Mouse (Mus musculus) midbrain, postnatal 0 days (tissue): ENCODE measurements at regions not wholly inside any gene's neighbourhood (a gene's known extent, or its start where the extent isn't known, plus 50 kb on each side); places are given as distances from the start of the nearest gene placed in this dataset.

ENCODE experiments used
- ATAC-seq: fragments of 200-750 bp; cut with Nextera tagmentation; 2 replicates; pipeline ENCODE4 v1.8.0; 2017; ENCODE audit warnings: moderate number of reproducible peaks, mild to moderate bottlenecking, moderate TSS enrichment, moderate library complexity; ENCODE audit not compliant: low FRiP score
- DNase-seq: peaks from one replicate; pipeline ENCODE4 v3.0.0-alpha.2; 2015; ENCODE audit warnings: low spot score
- H3K27ac ChIP-seq: fragments of 300-500 bp; sonication (generic); 2 replicates; pipeline ENCODE4 v1.5.1; 2014; ENCODE audit warnings: low read depth, mild to moderate bottlenecking, low read length, mixed read lengths
- H3K27me3 ChIP-seq: fragments of 300-500 bp; sonication (generic); 2 replicates; pipeline ENCODE4 v1.6.1; 2014; ENCODE audit warnings: low read length, control low read depth, mixed read lengths; ENCODE audit not compliant: insufficient read depth
- H3K36me3 ChIP-seq: fragments of 300-500 bp; sonication (generic); 2 replicates; pipeline ENCODE4 v1.6.1; 2014; ENCODE audit warnings: low read length, control low read depth, mixed read lengths; ENCODE audit not compliant: insufficient read depth
- H3K4me1 ChIP-seq: fragments of 300-500 bp; sonication (generic); 2 replicates; pipeline ENCODE4 v1.6.1; 2014; ENCODE audit warnings: mild to moderate bottlenecking, control low read depth, antibody characterized with exemption, low read length, mixed read lengths; ENCODE audit not compliant: insufficient read depth
- H3K4me2 ChIP-seq: fragments of 300-500 bp; sonication (generic); 2 replicates; pipeline ENCODE4 v1.6.1; 2014; ENCODE audit warnings: low read depth, mild to moderate bottlenecking, low read length, mixed read lengths; ENCODE audit not compliant: poor library complexity, severe bottlenecking
- H3K4me3 ChIP-seq: fragments of 300-500 bp; sonication (generic); 2 replicates; pipeline ENCODE4 v1.5.1; 2014; ENCODE audit warnings: low read depth, mild to moderate bottlenecking, low read length, moderate library complexity
- H3K9ac ChIP-seq: fragments of 300-500 bp; sonication (generic); replicated peaks from 2 replicates; pipeline ENCODE4 v1.6.1; 2014; ENCODE audit warnings: mild to moderate bottlenecking, low read length, moderate library complexity, mixed read lengths; ENCODE audit not compliant: poor library complexity, severe bottlenecking
- H3K9me3 ChIP-seq: fragments of 300-500 bp; sonication (generic); 2 replicates; pipeline ENCODE4 v1.6.1; 2016; ENCODE audit warnings: low read length, control low read depth
- CTCF ChIP-seq: IDR thresholded peaks from 2 replicates; pipeline ENCODE4 v1.5.1; 2016; ENCODE audit warnings: antibody characterized with exemption, mild to moderate bottlenecking
- WGBS: fragments of 180-500 bp; shearing (Covaris S2); extraction: QIAGEN DNeasy Blood & Tissue Kit; methylation state at CpG from one replicate; pipeline ENCODE4 v1.1.7; 2014; 5-methylcytosine and 5-hydroxymethylcytosine counted together

- H3K4me2 ChIP-seq, result no peak overlapping the region
- no peaks in the 10 kb centered on the region for H3K4me1 ChIP-seq
- no peaks in the 10 kb centered on the region for H3K9me3 ChIP-seq
- no peak for DNase-seq
- TF ChIP-seq CTCF, result no peak
- H3K9ac ChIP-seq, result no peak overlapping the region
- no peak overlapping the region for H3K27ac ChIP-seq
- no peak for ATAC-seq
- no peaks in the 10 kb centered on the region for H3K36me3 ChIP-seq
- no peaks in the 10 kb centered on the region for H3K27me3 ChIP-seq
- H3K4me3 ChIP-seq, result no peak overlapping the region
- WGBS, result 62% methylated on average over 1 of the region's 1 CpGs
These were observed 137.8 kb downstream of the Unc5cl start for GRCm38 (mm10) chr17:48592457-48592856.

GRCm38 (mm10) chr17:48595418-48595963, 140.8 kb downstream of the Unc5cl start:
- TF ChIP-seq CTCF, result no peak
- H3K27me3 ChIP-seq, result no peaks in the 10 kb centered on the region
- ATAC-seq, result no peak

GRCm38 (mm10) chr17:48596406-48596805, 141.7 kb downstream of the Unc5cl start:
- Histone ChIP-seq H3K4me3 (no peak overlapping the region), H3K27me3 (no peaks in the 10 kb centered on the region), H3K9ac (no peak overlapping the region), H3K4me1 (no peaks in the 10 kb centered on the region), H3K36me3 (no peaks in the 10 kb centered on the region), H3K27ac (no peak overlapping the region), H3K9me3 (no peaks in the 10 kb centered on the region), H3K4me2 (no peak overlapping the region)
- peak; percentile 58 for TF ChIP-seq CTCF
- 83% methylated on average over 3 of the region's 3 CpGs for WGBS
- DNase-seq (no peak), ATAC-seq (no peak)

More at GRCm38 (mm10) chr17:48595418-48595963, 140.8 kb downstream of the Unc5cl start:
- Histone ChIP-seq H3K4me1 (no peaks in the 10 kb centered on the region), H3K9me3 (no peaks in the 10 kb centered on the region), H3K4me2 (no peak overlapping the region), H3K36me3 (no peaks in the 10 kb centered on the region), H3K27ac (no peak overlapping the region), H3K9ac (no peak overlapping the region), H3K4me3 (no peak overlapping the region)
- WGBS, result 78% methylated on average over 10 of the region's 10 CpGs
- no peak for DNase-seq

GRCm38 (mm10) chr17:48597301-48597700, 142.6 kb downstream of the Unc5cl start:
- no peaks in the 10 kb centered on the region for H3K36me3 ChIP-seq
- no peaks in the 10 kb centered on the region for H3K9me3 ChIP-seq
- no peak for DNase-seq
- H3K4me3 ChIP-seq, result no peak overlapping the region
- no peak overlapping the region for H3K4me2 ChIP-seq
- H3K4me1 ChIP-seq, result no peaks in the 10 kb centered on the region
- peak; percentile 45 for TF ChIP-seq CTCF
- ATAC-seq, result no peak
- no peak overlapping the region for H3K27ac ChIP-seq
- H3K9ac ChIP-seq, result no peak overlapping the region
- H3K27me3 ChIP-seq, result no peaks in the 10 kb centered on the region
- WGBS, result 100% methylated on average over 1 of the region's 1 CpGs

- H3K27me3 ChIP-seq, result no peaks in the 10 kb centered on the region
- H3K27ac ChIP-seq, result no peak overlapping the region
- no peaks in the 10 kb centered on the region for H3K4me1 ChIP-seq
- H3K4me3 ChIP-seq, result no peak overlapping the region
- no peaks in the 10 kb centered on the region for H3K36me3 ChIP-seq
- no peak for DNase-seq
- WGBS, result 91% methylated on average over 16 of the region's 16 CpGs
- no peaks in the 10 kb centered on the region for H3K9me3 ChIP-seq
- no peak overlapping the region for H3K9ac ChIP-seq
- TF ChIP-seq CTCF, result no peak
- ATAC-seq, result no peak
- H3K4me2 ChIP-seq, result no peak overlapping the region
These were observed 143.9 kb downstream of the Unc5cl start for GRCm38 (mm10) chr17:48598471-48599141.

GRCm38 (mm10) chr17:48600176-48600575, 145.5 kb downstream of the Unc5cl start:
- no peaks in the 10 kb centered on the region for H3K27me3 ChIP-seq
- no peak overlapping the region for H3K4me2 ChIP-seq
- no peaks in the 10 kb centered on the region for H3K36me3 ChIP-seq
- no peak overlapping the region for H3K9ac ChIP-seq
- H3K4me1 ChIP-seq, result no peaks in the 10 kb centered on the region
- DNase-seq, result no peak
- no peak overlapping the region for H3K27ac ChIP-seq
- ATAC-seq, result no peak
- no peak overlapping the region for H3K4me3 ChIP-seq
- TF ChIP-seq CTCF, result no peak
- H3K9me3 ChIP-seq, result no peaks in the 10 kb centered on the region
- 70% methylated on average over 6 of the region's 6 CpGs for WGBS
